Mouse (Mus musculus): Measurements from ENCODE around the gene Atp10a. TPM values are rescaled to one million over a fixed set of nuclear protein-coding genes. Genes with fewer than 3 reads are reported as not detected.

Atp10a gene
- polyA plus RNA-seq, 1 experiment from 2014 or later = 3.8 TPM

DNA sequence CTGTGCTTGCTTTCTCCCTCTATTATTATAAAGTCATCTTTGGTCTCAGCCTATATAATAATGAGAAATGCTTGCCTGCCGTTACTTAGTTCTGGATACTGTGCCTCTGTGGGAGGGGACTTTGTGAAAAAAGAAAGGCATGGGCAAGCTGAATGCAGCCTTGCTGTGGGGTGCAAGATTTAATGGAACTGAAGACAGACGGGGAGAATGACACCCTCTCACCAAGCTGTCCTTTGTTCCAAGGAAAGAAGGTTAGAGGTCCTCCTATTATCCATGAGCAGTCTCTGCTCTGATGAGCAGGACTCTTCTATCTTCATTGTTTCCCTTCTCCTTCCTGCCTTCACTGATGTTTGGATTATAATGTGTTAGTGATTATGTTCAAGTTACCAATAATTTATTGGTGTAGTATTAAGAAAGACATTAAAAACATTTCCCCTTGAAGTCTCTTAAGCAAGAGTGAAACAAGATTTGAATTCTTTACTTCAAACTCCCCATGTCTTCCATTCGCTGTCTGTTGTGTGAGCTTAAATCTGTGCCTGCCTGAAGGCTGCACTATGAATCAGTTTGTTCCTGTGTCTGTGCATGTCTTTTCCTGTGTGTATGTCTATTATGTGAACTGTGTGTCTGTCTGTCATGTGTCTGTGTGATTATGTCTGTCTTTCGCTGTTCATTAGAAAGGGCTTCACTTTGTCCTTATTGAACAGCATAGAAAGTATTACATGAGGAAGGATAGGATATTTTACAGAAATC lies 211.1 kb downstream of the Atp10a start:
- no peak for TF ChIP-seq CTCF (IDR thresholded peaks at IDR 0.05; ENCODE audit: low read depth)
- H3K4me3 ChIP-seq (ENCODE audit: low read depth, low read length) = no peak overlapping the region

DNA sequence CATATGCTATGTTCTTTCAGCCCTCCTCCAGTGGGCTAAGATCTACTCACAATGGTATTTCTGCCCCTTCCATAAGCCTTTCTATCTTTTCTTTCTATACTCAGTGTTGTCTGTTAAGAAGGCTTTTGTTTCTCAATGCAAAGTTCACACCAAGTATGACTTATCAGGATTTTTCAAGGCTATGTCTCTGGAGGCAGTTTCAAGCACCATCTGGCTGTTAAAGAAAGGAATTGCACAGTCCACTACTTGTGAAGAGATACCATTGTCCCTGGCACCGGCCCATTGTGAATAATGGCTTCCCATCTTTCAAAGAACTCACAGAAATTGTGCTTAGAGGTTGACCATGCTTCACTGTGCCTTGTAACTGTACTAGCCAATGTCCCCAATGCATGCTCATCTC lies 214.7 kb downstream of the Atp10a start:
- H3K4me1 ChIP-seq (ENCODE audit: insufficient read depth) = no peaks in the 10 kb centered on the region
- no peak overlapping the region for H3K27ac ChIP-seq (ENCODE audit: low read depth)
- H3K4me3 ChIP-seq (ENCODE audit: low read depth, low read length) = no peak overlapping the region
- DNase-seq (peak; percentile 4), ATAC-seq (ENCODE audit: insufficient read depth) (no peak)
- no peaks in the 10 kb centered on the region for H3K36me3 ChIP-seq (ENCODE audit: insufficient read depth)
- H3K9me3 ChIP-seq (ENCODE audit: low read depth, low read length) = no peaks in the 10 kb centered on the region
- no peaks in the 10 kb centered on the region for H3K27me3 ChIP-seq (ENCODE audit: insufficient read depth, low read length)
- TF ChIP-seq CTCF (IDR thresholded peaks at IDR 0.05; ENCODE audit: low read depth) = peak; percentile 20
- WGBS = 71% methylated on average over 1 of the region's 1 CpGs
- H3K9ac ChIP-seq = no peak overlapping the region
- no peak overlapping the region for H3K4me2 ChIP-seq

More for the DNA sequence above, 211.1 kb downstream of the Atp10a start:
- H3K27ac ChIP-seq (ENCODE audit: low read depth) = no peak overlapping the region
- no peak for DNase-seq
- no peak overlapping the region for H3K9ac ChIP-seq
- no peaks in the 10 kb centered on the region for H3K4me1 ChIP-seq (ENCODE audit: insufficient read depth)
- 67% methylated on average over 4 of the region's 4 CpGs for WGBS
- H3K4me2 ChIP-seq = no peak overlapping the region
- H3K9me3 ChIP-seq (ENCODE audit: low read depth, low read length) = no peaks in the 10 kb centered on the region
- ATAC-seq (ENCODE audit: insufficient read depth) = no peak
- no peaks in the 10 kb centered on the region for H3K27me3 ChIP-seq (ENCODE audit: insufficient read depth, low read length)
- H3K36me3 ChIP-seq (ENCODE audit: insufficient read depth) = no peaks in the 10 kb centered on the region

DNA sequence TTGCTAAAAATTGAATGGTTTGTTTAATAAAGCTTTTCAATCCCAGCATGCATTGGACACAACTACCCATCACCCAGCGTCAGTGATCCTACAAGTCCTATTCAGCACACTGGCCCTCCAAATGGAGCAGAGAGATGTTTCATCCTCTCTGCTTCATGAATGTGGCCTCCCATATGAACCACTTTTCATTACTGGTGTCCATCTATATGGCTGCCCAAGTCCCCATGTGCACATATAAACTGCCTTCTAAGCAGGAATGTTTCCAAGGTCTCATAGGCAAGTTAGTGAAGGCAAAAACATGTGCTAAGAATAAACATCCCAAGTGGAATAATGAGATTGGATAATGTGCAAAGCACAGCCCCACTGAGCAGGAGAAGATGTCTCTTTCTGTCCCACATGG lies 217.7 kb downstream of the Atp10a start:
- Histone ChIP-seq H3K9me3 (ENCODE audit: low read depth, low read length) (no peaks in the 10 kb centered on the region), H3K27ac (ENCODE audit: low read depth) (no peak overlapping the region), H3K9ac (no peak overlapping the region), H3K36me3 (ENCODE audit: insufficient read depth) (no peaks in the 10 kb centered on the region), H3K4me3 (ENCODE audit: low read depth, low read length) (no peak overlapping the region), H3K27me3 (ENCODE audit: insufficient read depth, low read length) (no peaks in the 10 kb centered on the region), H3K4me2 (no peak overlapping the region), H3K4me1 (ENCODE audit: insufficient read depth) (no peaks in the 10 kb centered on the region)
- no peak for TF ChIP-seq CTCF (IDR thresholded peaks at IDR 0.05; ENCODE audit: low read depth)
- no peak for ATAC-seq (ENCODE audit: insufficient read depth)
- WGBS = 83% methylated on average over 1 of the region's 1 CpGs
- DNase-seq = no peak
